Mouse (Mus musculus) heart, postnatal 14 days (tissue): ENCODE measurements at regions not wholly inside any gene's neighbourhood (a gene's known extent, or its start where the extent isn't known, plus 50 kb on each side); places are given as distances from the start of the nearest gene placed in this dataset.

Experiments
- DNase-seq, 2 experiments: peaks; one replicate each; pipeline ENCODE4 v3.0.0; 2021 to 2022
- intact Hi-C: fragments of 180-260 bp; cut with DNase I; formaldehyde crosslinking; loops from one replicate; pipeline ENCODE4 v1.15.1; 2025

DNA sequence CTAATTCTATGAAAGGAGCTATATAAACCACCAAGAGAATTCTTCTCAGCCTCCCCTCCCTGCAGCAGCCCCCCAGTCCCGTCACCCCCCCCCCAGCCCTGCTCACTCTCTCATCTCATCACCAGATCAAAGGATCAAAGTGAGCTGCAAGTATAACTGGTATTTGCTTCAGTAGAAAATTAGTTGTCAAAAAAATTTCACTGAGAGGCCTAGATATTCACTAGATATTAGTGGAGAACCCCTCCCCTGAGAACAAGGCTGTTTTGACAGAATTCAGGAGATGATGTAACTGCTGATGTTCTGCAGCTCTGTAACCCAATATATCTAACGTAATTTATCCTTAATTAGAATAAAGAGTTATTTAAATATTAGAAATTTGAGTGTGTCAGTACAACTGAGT is 124.2 kb upstream of the Slitrk2 start:
- intact Hi-C loops, result no loop called here

GRCm38 (mm10) chrX:66526842-66527623 is 122.1 kb upstream of the Slitrk2 start:
- DNase-seq, result no peak
- intact Hi-C loops, result no loop called here

More for the DNA sequence above, 124.2 kb upstream of the Slitrk2 start:
- DNase-seq, result no peak

- intact Hi-C loops, result no loop called here
Measured at GRCm38 (mm10) chrX:66528931-66529330, 120.2 kb upstream of the Slitrk2 start.

DNA sequence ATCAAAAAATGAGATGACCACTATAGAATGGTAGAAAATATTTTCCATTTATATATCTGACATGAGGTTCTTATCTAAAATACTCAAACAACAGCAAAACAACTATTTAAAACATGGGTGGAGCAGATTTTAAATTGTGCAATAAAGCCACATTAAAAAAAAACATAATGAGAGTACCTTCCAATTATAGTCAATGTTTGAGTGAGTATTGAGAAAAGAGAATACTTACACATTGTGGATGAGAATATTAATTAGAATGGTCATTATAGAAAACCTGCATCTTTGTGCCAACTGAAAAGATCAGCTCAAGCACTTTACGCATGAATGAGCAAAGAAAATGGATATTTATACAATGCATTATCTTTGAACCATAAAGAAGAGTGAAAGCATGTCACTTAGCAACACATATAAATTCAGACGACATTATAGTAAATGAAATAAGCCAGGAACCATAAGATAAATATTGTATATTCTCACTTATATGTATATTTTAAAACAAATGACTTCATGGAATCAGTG is 105.1 kb upstream of the Slitrk2 start:
- intact Hi-C loops, result no loop called here
- DNase-seq, result no peak

More at GRCm38 (mm10) chrX:66528931-66529330, 120.2 kb upstream of the Slitrk2 start:
- no peak for DNase-seq

- peak; percentile 4 to 10 for DNase-seq
- intact Hi-C loops, result no loop called here
Measured at GRCm38 (mm10) chrX:66554539-66554938, 94.6 kb upstream of the Slitrk2 start.
